Mouse (Mus musculus) liver, embryonic 14 days (tissue): ENCODE data around the gene Fkbp8. TPM values are rescaled to one million over a fixed set of nuclear protein-coding genes. Genes with fewer than 3 reads are reported as not detected.

ENCODE experiments used
- polyA plus RNA-seq: library from polyadenylated mRNA; depleted of rRNA; stranded (reverse); fragments of >200 nt; gene quantifications from 2 replicates; pipeline ENCODE4 v1.2.3, GENCODE M21; 2012; rRNA removed

Gene Fkbp8
- 133 and 144 TPM in 2 replicates for polyA plus RNA-seq

GRCm38 (mm10) chr8:70527512-70528181, at the start of gene Fkbp8, which contains the start of gene Kxd1:
Gene Fkbp8 (plus strand): TSS chr8:70527724.
Gene Kxd1 (minus strand): TSS chr8:70527956.

GRCm38 (mm10) chr8:70486941-70487520, 40.5 kb upstream of the Fkbp8 start, which contains the start of gene Tmem59l:
Gene Tmem59l (minus strand): TSS chr8:70487358.

GRCm38 (mm10) chr8:70492664-70493640, 34.6 kb upstream of the Fkbp8 start, which contains the start of gene Crlf1:
Gene Crlf1 (plus strand): TSS chr8:70493158.

GRCm38 (mm10) chr8:70506328-70507026, 21.0 kb upstream of the Fkbp8 start, which contains the start of gene Rex1bd:
Gene Rex1bd (minus strand): TSS chr8:70506752.

GRCm38 (mm10) chr8:70510228-70510915, 17.2 kb upstream of the Fkbp8 start, which contains the start of gene Uba52:
Gene Uba52 (minus strand): TSS chr8:70510801.

GRCm38 (mm10) chr8:70539077-70539813, 11.7 kb downstream of the Fkbp8 start, which contains the start of gene Ell:
Gene Ell (plus strand): TSS chr8:70539457.

Other genes starting within 250 kb of the Fkbp8 start
- 5.7 and 6.2 TPM in 2 replicates for gene Homer3, start 244.9 kb upstream of the Fkbp8 start, polyA plus RNA-seq
- gene Ddx49, start 225.2 kb upstream of the Fkbp8 start, polyA plus RNA-seq, result 20.7 and 21.4 TPM in 2 replicates
- gene Cope, start 225.2 kb upstream of the Fkbp8 start, polyA plus RNA-seq, result 126 and 139 TPM in 2 replicates
- gene Cers1, start 211.9 kb upstream of the Fkbp8 start, polyA plus RNA-seq, result 0.09 and 0.14 TPM in 2 replicates
- 0.02 and 0.09 TPM in 2 replicates for gene Gdf1, start 197.9 kb upstream of the Fkbp8 start, polyA plus RNA-seq
- gene Upf1, start 174.4 kb upstream of the Fkbp8 start, polyA plus RNA-seq, result 10.6 and 15.5 TPM in 2 replicates
- 0.36 and 0.40 TPM in 2 replicates for gene Comp, start 154.2 kb upstream of the Fkbp8 start, polyA plus RNA-seq
- gene Crtc1, start 88.1 kb upstream of the Fkbp8 start, polyA plus RNA-seq, result 3.4 and 4.1 TPM in 2 replicates
- 5.5 and 6.0 TPM in 2 replicates for gene Klhl26, start 50.8 kb upstream of the Fkbp8 start, polyA plus RNA-seq
- 0.01 and 0.07 TPM in 2 replicates for gene Tmem59l, start 40.4 kb upstream of the Fkbp8 start, polyA plus RNA-seq
- 1.6 and 2.2 TPM in 2 replicates for gene Crlf1, start 34.6 kb upstream of the Fkbp8 start, polyA plus RNA-seq
- gene Rex1bd, start 21.0 kb upstream of the Fkbp8 start, polyA plus RNA-seq, result 51.3 and 56.0 TPM in 2 replicates
- 769 and 923 TPM in 2 replicates for gene Uba52, start 16.9 kb upstream of the Fkbp8 start, polyA plus RNA-seq
- gene Kxd1, start 232 bp downstream of the Fkbp8 start, polyA plus RNA-seq, result 24.3 and 30.5 TPM in 2 replicates
- 8.4 and 8.6 TPM in 2 replicates for gene Ell, start 11.7 kb downstream of the Fkbp8 start, polyA plus RNA-seq
- 53.0 and 63.5 TPM in 2 replicates for gene Isyna1, start 66.6 kb downstream of the Fkbp8 start, polyA plus RNA-seq
- 34.5 and 34.9 TPM in 2 replicates for gene Ssbp4, start 81.1 kb downstream of the Fkbp8 start, polyA plus RNA-seq
- 3.7 and 5.1 TPM in 2 replicates for gene Lrrc25, start 88.4 kb downstream of the Fkbp8 start, polyA plus RNA-seq
- gene Gdf15, start 104.7 kb downstream of the Fkbp8 start, polyA plus RNA-seq, result 5.7 and 5.9 TPM in 2 replicates
- gene Pgpep1, start 132.7 kb downstream of the Fkbp8 start, polyA plus RNA-seq, result 7.8 and 8.5 TPM in 2 replicates
- 130 and 135 TPM in 2 replicates for gene Lsm4, start 145.5 kb downstream of the Fkbp8 start, polyA plus RNA-seq
- 26.4 and 29.1 TPM in 2 replicates for gene Jund, start 171.2 kb downstream of the Fkbp8 start, polyA plus RNA-seq
- gene Iqcn, start 175.7 kb downstream of the Fkbp8 start, polyA plus RNA-seq, result not detected in 2 replicates
- gene Gm3336, start 190.8 kb downstream of the Fkbp8 start, polyA plus RNA-seq, result 0.08 TPM in 1 of 2 replicates, not detected in the other
- gene Pde4c, start 196.0 kb downstream of the Fkbp8 start, polyA plus RNA-seq, result 1.2 and 1.6 TPM in 2 replicates
- 2.3 and 2.5 TPM in 2 replicates for gene Rab3a, start 227.0 kb downstream of the Fkbp8 start, polyA plus RNA-seq
- gene Mpv17l2, start 233.2 kb downstream of the Fkbp8 start, polyA plus RNA-seq, result 21.1 and 28.0 TPM in 2 replicates
- 16.7 and 18.5 TPM in 2 replicates for gene Pik3r2, start 249.0 kb downstream of the Fkbp8 start, polyA plus RNA-seq